Mouse (Mus musculus) cerebellum, adult 11 months (tissue): Measurements from ENCODE around the gene Ndufc1.
"Not testable (repeated sequence)": the region's sequence is repeated elsewhere in the genome, so short reads cannot be mapped to it uniquely, and the experiment has no call there.

Source experiments
- DNase-seq: peaks from one replicate; pipeline ENCODE4 v3.0.0; 2022

Gene Ndufc1

GRCm38 (mm10) chr3:51364703-51365516, 43.9 kb downstream of the Ndufc1 start:
- DNase-seq, result peak; percentile 83

- DNase-seq, result no peak
These were observed 47.7 kb downstream of the Ndufc1 start for GRCm38 (mm10) chr3:51361066-51361465.

GRCm38 (mm10) chr3:51359558-51360307, 49.1 kb downstream of the Ndufc1 start:
- no peak for DNase-seq

GRCm38 (mm10) chr3:51358660-51359557, 49.9 kb downstream of the Ndufc1 start:
- peak; percentile 30 for DNase-seq

GRCm38 (mm10) chr3:51358181-51358580, 50.6 kb downstream of the Ndufc1 start:
- DNase-seq, result peak; percentile 36

GRCm38 (mm10) chr3:51357624-51358023, 51.2 kb downstream of the Ndufc1 start:
- DNase-seq, result no peak

GRCm38 (mm10) chr3:51357078-51357477, 51.7 kb downstream of the Ndufc1 start:
- DNase-seq, result no peak

GRCm38 (mm10) chr3:51354956-51355355, 53.8 kb downstream of the Ndufc1 start:
- DNase-seq, result not testable (repeated sequence)
